Mouse (Mus musculus): ENCODE measurements at regions not wholly inside any gene's neighbourhood (a gene's known extent, or its start where the extent isn't known, plus 50 kb on each side); places are given as distances from the start of the nearest gene placed in this dataset.

GRCm38 (mm10) chr16:24149441-24149840, 160.8 kb upstream of the Bcl6 start:
- no peak for DNase-seq (ENCODE audit: low spot score in 2 of 2)

- no peak for DNase-seq (ENCODE audit: low spot score in 2 of 2)
Observed at GRCm38 (mm10) chr16:24143894-24144293, 155.2 kb upstream of the Bcl6 start.

- no peak for DNase-seq (ENCODE audit: low spot score in 2 of 2)
Observed at GRCm38 (mm10) chr16:24142915-24143541, 154.4 kb upstream of the Bcl6 start.

- no peak for DNase-seq (ENCODE audit: low spot score in 2 of 2)
Observed at GRCm38 (mm10) chr16:24139109-24139508, 150.5 kb upstream of the Bcl6 start.

GRCm38 (mm10) chr16:24137266-24138033, 148.8 kb upstream of the Bcl6 start:
- no peak for DNase-seq (ENCODE audit: low spot score in 2 of 2)

GRCm38 (mm10) chr16:24136483-24137148, 148.0 kb upstream of the Bcl6 start:
- DNase-seq (ENCODE audit: low spot score in 2 of 2): no peak

GRCm38 (mm10) chr16:24135841-24136240, 147.2 kb upstream of the Bcl6 start:
- no peak for DNase-seq (ENCODE audit: low spot score in 2 of 2)

GRCm38 (mm10) chr16:24135351-24135750, 146.7 kb upstream of the Bcl6 start:
- DNase-seq (ENCODE audit: low spot score in 2 of 2): no peak

- no peak for DNase-seq (ENCODE audit: low spot score in 2 of 2)
Observed at GRCm38 (mm10) chr16:24134486-24135050, 145.9 kb upstream of the Bcl6 start.

- no peak for DNase-seq (ENCODE audit: low spot score in 2 of 2)
Observed at GRCm38 (mm10) chr16:24130646-24131045, 142.0 kb upstream of the Bcl6 start.

GRCm38 (mm10) chr16:24129701-24130100, 141.0 kb upstream of the Bcl6 start:
- DNase-seq (ENCODE audit: low spot score in 2 of 2): no peak

- no peak for DNase-seq (ENCODE audit: low spot score in 2 of 2)
Observed at GRCm38 (mm10) chr16:24128566-24128965, 139.9 kb upstream of the Bcl6 start.

GRCm38 (mm10) chr16:24124766-24125165, 136.1 kb upstream of the Bcl6 start:
- DNase-seq (ENCODE audit: low spot score in 2 of 2): no peak

- DNase-seq (ENCODE audit: low spot score in 2 of 2): no peak
Observed at GRCm38 (mm10) chr16:24124083-24124482, 135.4 kb upstream of the Bcl6 start.

GRCm38 (mm10) chr16:24121633-24122032, 133.0 kb upstream of the Bcl6 start:
- no peak for DNase-seq (ENCODE audit: low spot score in 2 of 2)

- DNase-seq (ENCODE audit: low spot score in 2 of 2): no peak
Observed at GRCm38 (mm10) chr16:24120836-24121235, 132.2 kb upstream of the Bcl6 start.

- no peak for DNase-seq (ENCODE audit: low spot score in 2 of 2)
Observed at GRCm38 (mm10) chr16:24118487-24118886, 129.8 kb upstream of the Bcl6 start.

GRCm38 (mm10) chr16:24102854-24103690, 114.4 kb upstream of the Bcl6 start:
- DNase-seq (ENCODE audit: low spot score in 2 of 2): no peak

- no peak for DNase-seq (ENCODE audit: low spot score in 2 of 2)
Observed at GRCm38 (mm10) chr16:24097596-24097995, 108.9 kb upstream of the Bcl6 start.

GRCm38 (mm10) chr16:24096076-24096475, 107.4 kb upstream of the Bcl6 start:
- no peak for DNase-seq (ENCODE audit: low spot score in 2 of 2)

- no peak for DNase-seq (ENCODE audit: low spot score in 2 of 2)
Observed at GRCm38 (mm10) chr16:24095630-24096029, 107.0 kb upstream of the Bcl6 start.

- no peak for DNase-seq (ENCODE audit: low spot score in 2 of 2)
Observed at GRCm38 (mm10) chr16:24094566-24094965, 105.9 kb upstream of the Bcl6 start.
